Mouse (Mus musculus): ENCODE results near the gene Dnajc10.
A peak's percentile ranks its signal among the peaks of the same experiment; 100 is the strongest.

The Dnajc10 gene

GRCm38 (mm10) chr2:80315242-80316161 lies at the start of gene Dnajc10:
TSS of gene Dnajc10 (plus strand) at chr2:80315466.
- DNase-seq (ENCODE audit: low spot score in 2 of 2), result peak; percentile 94

- peak; percentile 42 to 53 for DNase-seq (ENCODE audit: low spot score in 2 of 2)
These were observed 48.4 kb upstream of the Dnajc10 start for GRCm38 (mm10) chr2:80266894-80267293.

DNA sequence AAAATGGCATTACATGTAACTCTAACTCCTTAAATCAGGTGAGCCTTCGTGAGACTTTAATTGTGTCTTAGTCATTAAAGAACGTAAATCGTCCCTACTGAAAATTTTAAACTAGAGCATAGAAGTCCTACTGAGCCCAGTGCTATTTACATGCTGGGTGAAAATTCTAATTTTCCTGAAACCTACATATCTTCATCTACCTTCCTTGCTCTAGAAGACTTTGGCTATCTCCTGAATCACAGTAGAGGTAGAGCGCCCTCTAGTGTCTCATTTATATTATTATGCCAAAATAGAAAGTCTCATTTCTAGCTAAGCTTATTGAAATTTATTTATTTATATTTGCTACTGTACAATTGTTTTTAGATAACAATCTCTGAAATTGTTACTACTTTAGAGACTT lies 47.2 kb upstream of the Dnajc10 start:
- no peak for DNase-seq (ENCODE audit: low spot score in 2 of 2)

DNA sequence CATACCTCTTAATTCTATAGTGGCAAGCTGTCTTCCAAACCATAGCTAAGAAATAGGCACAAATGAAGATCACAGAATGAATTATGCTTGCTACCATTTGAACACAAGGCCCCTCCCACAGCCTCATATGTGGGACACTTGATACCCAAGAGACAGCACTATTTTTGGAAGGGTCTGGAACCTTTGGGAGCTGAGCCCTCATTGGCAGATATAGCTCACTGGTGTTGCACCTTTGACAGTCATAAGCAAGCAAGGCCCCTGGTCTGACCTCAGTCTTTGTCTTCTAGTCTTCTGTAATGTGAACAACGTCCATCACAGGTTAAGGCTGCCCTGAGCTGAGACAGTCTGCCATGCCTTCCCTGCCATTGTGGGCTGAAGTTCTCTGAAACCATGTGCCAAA lies 43.8 kb upstream of the Dnajc10 start:
- DNase-seq (ENCODE audit: low spot score in 2 of 2), result peak in 1 of 2 experiments; percentile 23

DNA sequence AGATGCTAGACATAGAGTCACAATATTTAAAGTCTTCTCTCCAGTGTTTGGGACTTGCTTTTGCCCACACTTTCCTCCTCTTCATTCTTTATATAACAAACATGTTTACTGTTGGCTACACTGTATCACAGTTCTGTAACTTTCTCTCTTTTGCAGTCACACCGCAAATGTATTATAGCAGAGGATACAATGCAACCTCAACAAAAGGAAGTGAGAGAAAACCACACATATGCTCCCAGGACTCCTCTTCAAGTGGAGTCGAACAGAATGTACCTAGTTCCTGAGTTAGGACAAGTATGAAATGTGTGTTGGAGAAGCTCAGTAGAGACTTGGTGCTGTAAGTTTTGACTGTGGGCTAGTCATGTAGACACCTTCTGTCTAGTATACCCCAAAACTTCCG lies 42.2 kb upstream of the Dnajc10 start:
- no peak for DNase-seq (ENCODE audit: low spot score in 2 of 2)

DNA sequence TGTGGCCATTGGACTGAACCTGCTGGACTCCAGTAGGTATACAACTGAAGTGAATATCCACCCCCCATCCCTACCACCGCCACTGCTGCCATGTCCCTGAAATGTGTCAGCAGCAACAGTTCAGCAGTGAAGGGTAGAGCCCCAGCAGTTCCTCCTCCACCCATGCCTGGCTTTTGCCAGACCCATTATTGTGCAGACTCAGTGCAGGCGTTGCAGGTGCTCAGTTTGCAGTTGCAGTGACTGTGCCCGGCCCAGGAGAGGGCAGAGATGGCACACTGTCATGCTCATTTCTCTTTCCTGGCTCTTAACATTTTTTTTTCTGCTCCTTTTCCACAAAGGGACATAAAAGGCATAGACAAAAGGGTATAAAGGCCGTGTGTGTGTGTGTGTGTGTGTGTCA lies 41.5 kb upstream of the Dnajc10 start:
- DNase-seq (ENCODE audit: low spot score in 2 of 2), result no peak

DNA sequence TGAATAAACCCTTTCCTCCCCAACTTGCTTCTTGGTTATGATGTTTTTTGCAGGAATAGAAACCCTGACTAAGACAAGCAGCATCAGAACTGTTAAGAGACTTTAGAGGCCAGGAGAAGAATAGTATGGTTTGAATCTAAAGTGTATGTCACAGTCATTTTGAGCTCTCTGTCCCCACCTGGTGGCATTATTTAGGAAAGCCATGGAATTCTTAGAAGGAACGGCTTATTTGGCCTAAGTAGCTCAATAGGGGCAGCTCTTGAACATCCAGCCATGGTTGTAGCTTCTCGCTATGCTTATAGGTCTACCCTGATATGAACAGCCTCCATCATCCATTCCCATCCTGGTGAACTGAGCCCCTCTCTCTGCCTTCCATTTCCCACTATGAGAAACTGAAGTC lies 40.1 kb upstream of the Dnajc10 start:
- DNase-seq (ENCODE audit: low spot score in 2 of 2), result no peak

DNA sequence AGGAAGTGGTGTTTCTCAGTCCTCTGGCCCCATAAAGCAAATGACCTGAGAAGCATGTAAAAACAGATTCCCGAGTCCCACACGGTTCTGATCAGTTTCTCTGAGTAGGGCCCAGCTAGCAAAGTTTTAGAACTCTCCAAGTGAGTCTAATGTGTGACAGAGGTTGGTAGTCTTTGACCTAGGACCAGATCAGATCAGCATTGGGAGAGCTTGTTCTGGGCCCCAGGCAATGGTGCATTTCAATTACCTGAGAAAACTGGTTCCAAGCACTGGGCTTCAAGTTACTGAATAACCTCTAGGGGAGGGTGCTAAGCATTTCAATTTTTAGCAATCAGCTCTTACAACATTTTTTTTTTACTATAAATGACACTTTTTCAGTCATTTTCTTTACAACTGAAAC lies 33.1 kb upstream of the Dnajc10 start:
- DNase-seq (ENCODE audit: low spot score in 2 of 2), result no peak

- DNase-seq (ENCODE audit: low spot score in 2 of 2), result no peak
These were observed 28.9 kb upstream of the Dnajc10 start for GRCm38 (mm10) chr2:80286397-80286796.

GRCm38 (mm10) chr2:80292172-80292571 lies 23.1 kb upstream of the Dnajc10 start, which contains the start of gene Prdx6b:
TSS of gene Prdx6b (plus strand) at chr2:80292472.
- DNase-seq (ENCODE audit: low spot score in 2 of 2), result no peak

GRCm38 (mm10) chr2:80298334-80298733 lies 16.9 kb upstream of the Dnajc10 start:
- no peak for DNase-seq (ENCODE audit: low spot score in 2 of 2)

DNA sequence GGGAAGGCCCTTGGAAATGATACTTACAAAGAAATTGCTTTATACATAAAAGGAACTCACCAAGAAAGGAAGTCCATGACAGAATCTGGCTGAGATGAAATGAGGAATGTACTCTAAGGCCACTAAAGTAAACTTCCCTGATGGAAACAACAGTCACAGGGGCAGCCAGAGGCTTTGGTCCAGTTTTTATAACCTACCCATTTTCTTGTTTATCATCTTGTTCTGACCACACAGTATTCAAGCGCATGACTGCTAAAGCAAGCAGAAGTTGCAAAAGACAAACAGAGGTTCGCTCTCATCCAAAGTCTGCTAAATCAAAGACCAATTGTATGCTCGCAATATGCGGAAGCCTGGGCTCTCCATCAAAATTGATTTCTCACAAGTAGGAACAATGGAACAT lies 14.5 kb upstream of the Dnajc10 start:
- no peak for DNase-seq (ENCODE audit: low spot score in 2 of 2)

DNA sequence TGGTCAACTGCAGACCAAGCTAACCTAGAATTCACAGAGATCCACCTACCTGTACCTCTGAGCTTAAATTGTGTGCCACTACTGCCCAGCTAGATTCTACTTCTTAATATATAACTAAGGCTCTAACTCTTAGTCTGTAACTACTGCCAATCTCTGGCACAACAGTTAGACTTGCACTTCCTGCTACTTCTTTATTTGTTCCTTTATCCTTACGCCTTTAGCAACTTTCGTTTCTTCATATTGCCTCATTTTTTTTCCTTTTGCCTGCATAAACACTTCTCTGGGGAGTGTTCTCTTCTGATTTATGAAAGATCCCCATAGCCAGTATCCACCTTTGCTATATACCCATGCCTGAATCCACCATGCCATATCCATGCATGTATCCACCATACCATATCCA lies 11.3 kb upstream of the Dnajc10 start:
- DNase-seq (ENCODE audit: low spot score in 2 of 2), result no peak

- no peak for DNase-seq (ENCODE audit: low spot score in 2 of 2)
These were observed 7.6 kb upstream of the Dnajc10 start for GRCm38 (mm10) chr2:80307701-80308100.

DNA sequence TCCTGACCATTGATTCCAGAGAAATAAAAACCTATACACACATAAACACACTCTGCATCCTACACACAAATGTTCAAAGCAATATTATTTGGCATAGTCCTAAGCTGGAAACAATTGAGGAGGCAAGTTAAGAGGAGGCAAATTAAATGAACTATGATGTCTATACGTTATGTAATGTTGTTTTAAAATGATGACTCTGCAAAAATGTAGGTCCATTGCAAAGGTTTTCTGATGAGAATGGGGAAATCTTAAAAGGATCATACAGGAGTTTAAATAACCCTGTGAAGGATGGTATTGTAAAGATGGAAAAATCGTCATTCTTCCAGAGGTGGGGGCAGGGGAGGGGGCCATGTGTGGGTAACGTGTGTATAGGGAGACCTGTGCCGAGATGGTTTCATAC lies 5.5 kb upstream of the Dnajc10 start:
- DNase-seq (ENCODE audit: low spot score in 2 of 2), result no peak

- no peak for DNase-seq (ENCODE audit: low spot score in 2 of 2)
These were observed 4.5 kb upstream of the Dnajc10 start for GRCm38 (mm10) chr2:80310772-80311171.

- no peak for DNase-seq (ENCODE audit: low spot score in 2 of 2)
These were observed 3.9 kb upstream of the Dnajc10 start for GRCm38 (mm10) chr2:80311350-80311749.

- no peak for DNase-seq (ENCODE audit: low spot score in 2 of 2)
These were observed 1.1 kb upstream of the Dnajc10 start for GRCm38 (mm10) chr2:80314201-80314600.

DNA sequence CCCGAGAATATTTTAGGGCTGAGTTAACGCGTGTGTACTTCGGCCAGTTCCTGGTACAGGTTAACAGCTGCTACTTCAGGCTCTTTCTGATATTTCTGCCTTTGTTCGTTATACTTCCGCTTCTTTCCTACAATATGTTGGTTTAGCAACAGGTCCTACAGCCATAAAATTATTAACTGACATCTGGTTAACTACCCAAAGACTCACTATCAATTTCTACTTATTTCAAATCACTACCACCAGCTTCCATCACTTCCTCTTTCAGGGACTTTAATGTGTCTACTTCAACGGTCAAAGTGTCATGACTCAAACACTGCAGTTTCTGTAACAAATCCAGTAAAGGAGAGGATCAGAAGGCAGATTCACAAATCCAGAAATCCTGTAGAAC lies 418 bp upstream of the Dnajc10 start:
- DNase-seq (ENCODE audit: low spot score in 2 of 2), result no peak

- DNase-seq (ENCODE audit: low spot score in 2 of 2), result no peak
These were observed 7.6 kb downstream of the Dnajc10 start for GRCm38 (mm10) chr2:80322878-80323277.

GRCm38 (mm10) chr2:80325779-80326178 lies 10.5 kb downstream of the Dnajc10 start:
- no peak for DNase-seq (ENCODE audit: low spot score in 2 of 2)

GRCm38 (mm10) chr2:80327272-80327671 lies 12.0 kb downstream of the Dnajc10 start:
- no peak for DNase-seq (ENCODE audit: low spot score in 2 of 2)

DNA sequence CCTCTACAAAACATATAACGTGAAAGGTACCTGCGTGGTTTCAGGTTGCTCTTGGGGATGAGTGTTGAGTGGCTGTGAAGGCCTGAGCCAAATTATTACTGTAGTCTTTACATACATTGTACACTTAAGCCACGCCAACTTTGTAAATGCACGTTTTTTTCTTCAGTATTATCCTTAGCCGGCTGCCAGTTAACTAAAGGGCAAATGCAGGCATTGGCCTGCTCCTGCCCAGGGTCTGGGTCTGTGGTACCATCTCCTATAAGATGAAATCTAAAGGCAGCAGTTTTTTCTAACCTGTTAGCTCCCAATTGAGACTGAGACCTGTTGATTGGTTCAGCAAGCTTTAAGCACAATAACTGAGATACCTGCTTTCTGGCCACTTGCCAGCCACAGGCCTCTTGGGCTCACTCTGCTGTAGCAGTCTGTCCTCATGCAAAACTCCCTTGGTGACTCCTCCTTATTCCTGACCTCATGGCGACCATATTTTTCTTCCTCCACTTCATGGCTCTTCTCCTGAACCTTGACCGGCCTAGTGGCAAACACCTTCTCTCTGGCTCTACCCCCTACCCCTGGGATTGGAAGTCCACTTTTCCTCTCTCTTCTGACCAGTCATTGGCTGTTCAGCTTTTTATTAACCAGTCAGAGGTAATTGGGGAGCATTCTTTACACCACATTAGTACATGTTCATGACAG lies 13.8 kb downstream of the Dnajc10 start:
- DNase-seq (ENCODE audit: low spot score in 2 of 2), result no peak
